Mouse (Mus musculus) heart, embryonic 11.5 days (tissue): ENCODE data around the gene Fam78b. TPM values are rescaled to one million over a fixed set of nuclear protein-coding genes. Genes with fewer than 3 reads are reported as not detected.

Source experiments
- ATAC-seq: fragments of 200-750 bp; cut with Nextera tagmentation; replicated peaks from 2 replicates; pipeline ENCODE4 v1.8.0; 2017; ENCODE audit warnings: moderate library complexity; ENCODE audit not compliant: insufficient number of reproducible peaks, low FRiP score, low TSS enrichment
- H3K27ac ChIP-seq: fragments of 300-500 bp; sonication (generic); 2 replicates; pipeline ENCODE4 v1.5.1; 2014; ENCODE audit warnings: mild to moderate bottlenecking, low read depth, low read length
- H3K27me3 ChIP-seq: fragments of 300-500 bp; sonication (generic); 2 replicates; pipeline ENCODE4 v1.6.1; 2014; ENCODE audit warnings: mild to moderate bottlenecking, low read length, mixed read lengths; ENCODE audit not compliant: control insufficient read depth, insufficient read depth
- H3K36me3 ChIP-seq: fragments of 300-500 bp; sonication (generic); 2 replicates; pipeline ENCODE4 v1.6.1; 2014; ENCODE audit warnings: mild to moderate bottlenecking, low read length, moderate library complexity, mixed read lengths; ENCODE audit not compliant: control insufficient read depth, insufficient read depth
- H3K4me1 ChIP-seq: fragments of 300-500 bp; sonication (generic); 2 replicates; pipeline ENCODE4 v1.6.1; 2014; ENCODE audit warnings: low read length; ENCODE audit not compliant: control insufficient read depth, insufficient read depth
- H3K4me2 ChIP-seq: fragments of 300-500 bp; sonication (generic); 2 replicates; pipeline ENCODE4 v1.6.1; 2014; ENCODE audit warnings: mild to moderate bottlenecking, moderate library complexity
- H3K4me3 ChIP-seq: fragments of 300-500 bp; sonication (generic); 2 replicates; pipeline ENCODE4 v1.5.1; 2014; ENCODE audit warnings: low read depth, low read length
- H3K9ac ChIP-seq: fragments of 300-500 bp; sonication (generic); 2 replicates; pipeline ENCODE4 v1.6.1; 2014; ENCODE audit warnings: mild to moderate bottlenecking, low read depth, low read length, moderate library complexity
- H3K9me3 ChIP-seq: fragments of 300-500 bp; sonication (generic); replicated peaks from 2 replicates; pipeline ENCODE4 v1.6.1; 2016; ENCODE audit warnings: low read length; ENCODE audit not compliant: control insufficient read depth
- WGBS: fragments of 180-500 bp; shearing (Covaris S2); extraction: QIAGEN DNeasy Blood & Tissue Kit; methylation state at CpG from one replicate; pipeline ENCODE4 v1.1.7; 2014; ENCODE audit not compliant: insufficient replicate concordance; 5-methylcytosine and 5-hydroxymethylcytosine counted together
- polyA plus RNA-seq: library from polyadenylated mRNA; unstranded; fragments of >200 nt; fragmentation: Nextera tagmentation; extraction: Ambion mirVana; gene quantifications from 2 replicates; pipeline ENCODE4 v1.2.1, GENCODE M21; 2014

Fam78b gene
- polyA plus RNA-seq, 1 experiment from 2014 or later = 0.60 TPM

DNA sequence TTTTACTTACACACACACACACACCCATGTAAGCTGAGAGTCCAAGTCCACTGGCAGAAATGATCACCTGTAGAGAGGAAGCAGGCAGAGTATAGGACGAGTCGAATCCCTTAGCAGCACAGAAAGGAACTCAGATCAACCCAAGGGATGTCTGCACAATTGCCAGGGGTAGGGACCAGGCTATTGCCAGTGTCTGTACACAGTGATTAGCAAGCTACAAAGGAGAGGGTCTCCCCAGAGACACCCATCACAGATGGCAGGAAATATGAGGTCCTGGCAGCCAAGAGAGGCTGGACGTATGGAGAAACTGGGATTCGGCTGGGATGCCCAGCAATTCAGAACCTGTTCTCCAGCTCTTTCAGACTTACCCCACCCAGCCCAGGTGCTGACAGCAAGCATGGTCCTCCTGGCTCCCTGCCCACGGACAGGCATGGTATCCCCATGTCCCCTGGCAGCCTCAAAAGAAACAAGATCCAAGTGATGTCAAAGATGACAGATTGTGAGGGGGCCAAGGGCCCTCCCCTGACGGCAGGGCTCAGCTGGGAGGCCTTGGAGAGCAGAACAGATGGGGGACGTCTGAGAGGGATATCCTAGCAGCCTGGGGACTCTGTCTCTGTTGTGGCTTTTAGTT, 12.1 kb downstream of the Fam78b start:
- Histone ChIP-seq H3K27ac (no peak overlapping the region), H3K9ac (no peak overlapping the region), H3K27me3 (no peaks in the 10 kb centered on the region), H3K4me3 (no peak overlapping the region), H3K9me3 (no peaks in the 10 kb centered on the region), H3K4me2 (no peak overlapping the region), H3K36me3 (no peaks in the 10 kb centered on the region), H3K4me1 (no peaks in the 10 kb centered on the region)
- 40% methylated on average over 7 of the region's 7 CpGs for WGBS
- no peak for ATAC-seq

DNA sequence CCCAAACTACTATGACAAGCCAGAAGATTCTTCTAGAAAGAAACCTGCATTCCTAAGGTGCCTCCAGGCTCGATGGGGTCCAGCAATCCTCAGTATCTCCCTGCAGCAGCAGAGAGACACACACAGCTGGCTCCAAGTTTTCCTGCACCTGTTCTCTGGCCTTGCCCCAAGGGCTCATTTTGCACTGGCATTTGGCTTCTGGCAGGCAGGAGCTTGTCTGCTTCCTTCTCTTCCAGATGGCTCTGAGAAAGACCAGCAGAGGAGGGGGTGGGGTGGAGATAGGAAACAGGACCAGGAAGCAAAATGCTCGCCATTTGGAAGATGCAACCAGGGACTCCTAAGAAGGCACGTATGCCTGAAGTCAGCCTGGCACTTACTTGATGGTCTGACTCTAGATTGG, 15.1 kb downstream of the Fam78b start:
- Histone ChIP-seq H3K9me3 (no peaks in the 10 kb centered on the region), H3K36me3 (no peaks in the 10 kb centered on the region), H3K9ac (no peak overlapping the region), H3K4me1 (no peaks in the 10 kb centered on the region), H3K27ac (no peak overlapping the region), H3K4me3 (no peak overlapping the region), H3K27me3 (no peaks in the 10 kb centered on the region), H3K4me2 (no peak overlapping the region)
- 59% methylated on average over 3 of the region's 3 CpGs for WGBS
- ATAC-seq = no peak

DNA sequence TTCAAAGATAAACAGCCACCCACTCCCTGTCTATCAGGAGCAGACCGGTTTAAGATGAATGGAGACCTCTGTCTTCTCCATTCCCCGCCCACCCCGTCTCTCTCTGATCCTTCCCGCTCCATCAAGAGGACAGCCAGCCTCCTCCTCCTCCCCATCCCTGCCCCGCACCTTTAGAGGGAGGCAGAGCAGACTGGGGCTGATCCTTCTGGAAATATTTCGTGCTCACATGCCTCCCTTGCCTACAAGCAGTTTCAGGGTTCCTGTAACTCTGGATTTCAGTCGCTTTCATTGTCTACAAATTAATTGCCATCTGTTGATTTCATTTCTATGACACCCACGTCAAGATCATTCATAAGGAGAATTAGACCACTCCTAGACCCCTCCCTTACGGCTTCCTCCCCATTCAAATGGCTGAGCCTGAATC, 20.8 kb downstream of the Fam78b start:
- Histone ChIP-seq H3K9ac (no peak overlapping the region), H3K4me3 (no peak overlapping the region), H3K36me3 (no peaks in the 10 kb centered on the region), H3K27ac (no peak overlapping the region), H3K4me2 (no peak overlapping the region), H3K27me3 (no peaks in the 10 kb centered on the region), H3K4me1 (no peaks in the 10 kb centered on the region), H3K9me3 (no peaks in the 10 kb centered on the region)
- WGBS = 47% methylated on average over 9 of the region's 9 CpGs
- no peak for ATAC-seq

DNA sequence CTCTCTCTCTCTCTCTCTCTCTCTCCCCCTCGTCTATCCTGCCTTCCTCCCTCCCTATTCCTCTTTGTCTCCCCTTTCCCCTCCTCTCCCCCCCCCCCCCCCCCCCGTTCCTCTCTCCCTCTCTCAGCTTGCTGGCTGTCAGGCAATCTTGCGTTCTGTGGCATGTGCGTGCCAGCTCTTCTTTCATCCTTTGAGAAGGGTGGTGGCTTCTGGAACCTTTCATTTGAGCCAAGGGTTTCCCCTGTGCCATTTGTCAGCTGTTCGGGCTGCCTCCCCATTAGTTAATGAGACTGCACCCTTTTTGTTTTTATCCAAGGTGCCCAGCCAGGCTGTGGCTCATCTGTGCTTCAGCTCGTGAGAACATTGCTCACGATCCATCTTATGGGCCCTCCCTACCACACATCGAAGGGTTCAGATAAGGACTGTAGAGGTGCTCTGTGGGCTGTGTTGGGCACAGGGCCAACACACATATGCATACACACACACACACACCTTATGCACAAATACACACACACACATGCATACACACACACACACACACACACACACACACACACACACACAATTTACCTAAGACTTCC, 21.4 kb downstream of the Fam78b start:
- Histone ChIP-seq H3K9ac (no peak overlapping the region), H3K4me2 (no peak overlapping the region), H3K27ac (no peak overlapping the region), H3K9me3 (no peaks in the 10 kb centered on the region), H3K4me1 (no peaks in the 10 kb centered on the region), H3K27me3 (no peaks in the 10 kb centered on the region), H3K4me3 (no peak overlapping the region), H3K36me3 (no peaks in the 10 kb centered on the region)
- WGBS = 57% methylated on average over 7 of the region's 8 CpGs
- no peak for ATAC-seq

DNA sequence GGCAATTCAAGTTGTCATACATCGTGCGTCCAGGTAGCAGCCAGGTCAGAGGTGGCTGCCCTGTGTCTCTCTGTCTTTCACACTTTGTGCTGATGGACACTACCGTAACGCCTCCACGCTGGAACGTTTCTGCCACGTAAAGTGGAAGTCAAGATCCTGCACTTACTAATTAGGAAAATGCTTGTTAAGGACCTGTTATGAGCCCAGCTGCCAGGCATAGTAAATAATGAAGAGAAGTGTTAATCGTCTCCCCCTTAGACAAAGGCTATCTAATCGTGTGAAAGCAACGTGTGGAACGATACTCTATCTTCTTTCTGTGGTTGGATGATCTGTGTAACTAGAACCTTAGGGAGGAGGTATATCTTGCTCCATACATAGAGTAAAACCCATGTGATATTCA, 22.6 kb downstream of the Fam78b start:
- H3K9ac ChIP-seq = no peak overlapping the region
- 84% methylated on average over 11 of the region's 11 CpGs for WGBS
- H3K27ac ChIP-seq = no peak overlapping the region
- no peaks in the 10 kb centered on the region for H3K4me1 ChIP-seq
- no peaks in the 10 kb centered on the region for H3K27me3 ChIP-seq
- H3K4me3 ChIP-seq = no peak overlapping the region
- H3K4me2 ChIP-seq = no peak overlapping the region
- H3K9me3 ChIP-seq = no peaks in the 10 kb centered on the region
- no peak for ATAC-seq
- no peaks in the 10 kb centered on the region for H3K36me3 ChIP-seq

DNA sequence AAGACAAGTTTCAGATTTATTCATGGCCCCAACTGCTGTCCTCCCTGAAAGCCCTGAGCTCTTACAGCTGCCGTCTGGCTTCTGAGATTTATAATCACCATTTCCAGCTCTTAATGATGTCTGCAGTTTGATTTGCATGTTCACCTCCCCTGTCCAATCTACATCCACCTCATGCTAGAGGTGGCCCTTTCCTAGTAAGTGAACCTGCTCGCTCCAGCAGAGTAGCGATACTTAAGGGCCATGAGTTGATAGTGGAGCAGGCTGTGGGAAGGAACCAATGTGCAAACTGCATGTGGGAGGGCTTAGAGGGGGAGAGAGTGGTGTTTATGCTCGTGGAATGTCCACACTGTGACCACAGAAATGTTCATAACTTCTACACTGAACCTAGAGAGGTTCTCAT, 23.7 kb downstream of the Fam78b start:
- no peaks in the 10 kb centered on the region for H3K9me3 ChIP-seq
- WGBS = 55% methylated on average over 4 of the region's 4 CpGs
- no peak overlapping the region for H3K27ac ChIP-seq
- no peak overlapping the region for H3K4me2 ChIP-seq
- no peak for ATAC-seq
- no peaks in the 10 kb centered on the region for H3K27me3 ChIP-seq
- H3K4me1 ChIP-seq = no peaks in the 10 kb centered on the region
- no peaks in the 10 kb centered on the region for H3K36me3 ChIP-seq
- H3K4me3 ChIP-seq = no peak overlapping the region
- H3K9ac ChIP-seq = no peak overlapping the region

DNA sequence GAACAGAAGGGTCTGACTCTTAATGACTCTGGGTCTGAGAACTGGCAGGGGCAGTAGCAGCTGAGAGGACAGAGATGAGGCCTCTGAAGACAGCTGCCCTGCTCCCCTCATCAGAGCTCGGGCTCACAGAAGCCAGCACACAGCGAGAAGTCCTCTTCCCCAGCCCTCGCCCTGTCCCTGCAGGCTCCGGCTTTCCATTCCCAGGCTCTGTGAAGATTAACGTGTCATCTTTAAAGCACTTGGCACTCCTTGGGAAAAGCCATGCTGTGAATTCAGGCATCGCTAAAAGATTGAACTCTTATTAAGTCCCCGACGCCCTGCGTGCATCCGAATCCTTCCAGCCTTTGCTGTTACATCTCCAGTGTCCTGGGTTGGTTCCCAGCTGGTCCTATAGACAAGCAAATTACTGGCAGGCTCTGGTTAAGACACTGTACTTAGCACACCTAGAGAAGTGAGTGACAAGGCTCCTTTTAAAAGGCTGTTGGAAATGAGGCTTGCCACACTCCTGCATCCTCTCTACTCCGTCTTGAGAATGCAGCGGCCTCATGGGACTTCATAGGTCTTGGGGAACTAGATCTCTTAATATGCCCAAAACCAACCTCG, 30.9 kb downstream of the Fam78b start:
- Histone ChIP-seq H3K4me3 (no peak overlapping the region), H3K27me3 (no peaks in the 10 kb centered on the region), H3K4me2 (no peak overlapping the region), H3K4me1 (no peaks in the 10 kb centered on the region), H3K36me3 (no peaks in the 10 kb centered on the region), H3K27ac (no peak overlapping the region), H3K9me3 (no peaks in the 10 kb centered on the region), H3K9ac (no peak overlapping the region)
- WGBS = 63% methylated on average over 13 of the region's 13 CpGs
- ATAC-seq = no peak

DNA sequence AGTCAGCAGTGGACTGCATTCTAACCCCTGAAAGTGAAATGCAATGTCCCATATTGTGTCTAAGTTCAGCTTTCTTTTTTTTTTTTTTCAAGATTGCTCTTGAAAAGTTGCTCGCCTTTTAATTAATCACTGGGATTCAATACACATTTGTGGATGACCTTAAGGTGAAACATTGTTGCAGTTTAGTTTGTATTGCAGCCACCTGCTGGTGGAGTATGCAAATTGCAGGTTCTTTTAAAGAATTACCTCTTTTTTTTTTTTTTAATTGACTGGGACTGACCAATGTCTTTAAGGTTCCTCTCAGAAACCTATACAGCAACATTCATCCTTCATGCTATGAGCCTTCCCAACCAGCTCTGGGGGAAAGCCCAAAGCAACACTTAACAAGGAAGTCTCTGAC, 33.2 kb downstream of the Fam78b start:
- no peak overlapping the region for H3K9ac ChIP-seq
- H3K9me3 ChIP-seq = no peaks in the 10 kb centered on the region
- H3K4me3 ChIP-seq = no peak overlapping the region
- no peak overlapping the region for H3K4me2 ChIP-seq
- no peak for ATAC-seq
- no peak overlapping the region for H3K27ac ChIP-seq
- H3K4me1 ChIP-seq = no peaks in the 10 kb centered on the region
- no peaks in the 10 kb centered on the region for H3K27me3 ChIP-seq
- H3K36me3 ChIP-seq = no peaks in the 10 kb centered on the region
- 64% methylated on average over 1 of the region's 1 CpGs for WGBS

DNA sequence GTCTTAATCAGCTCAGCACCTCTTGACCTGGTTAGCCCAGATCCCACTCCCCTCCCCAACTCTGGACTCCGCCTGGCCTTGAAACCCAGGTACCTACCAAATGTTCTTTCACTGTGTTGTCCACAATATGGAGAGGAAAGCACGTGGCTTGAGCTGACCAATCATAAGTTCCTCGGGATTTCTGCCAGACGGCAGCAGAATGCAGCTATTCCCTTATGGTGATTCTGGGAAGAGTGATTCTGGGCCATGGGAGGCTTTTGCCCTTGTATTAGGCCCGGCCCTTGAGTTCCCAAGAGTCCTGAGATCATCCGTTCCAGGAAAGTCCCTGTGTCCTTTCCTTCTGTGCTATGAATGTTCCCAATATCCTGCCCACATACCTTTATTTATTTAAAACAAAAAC, 41.3 kb downstream of the Fam78b start:
- no peak overlapping the region for H3K4me3 ChIP-seq
- H3K36me3 ChIP-seq = no peaks in the 10 kb centered on the region
- no peaks in the 10 kb centered on the region for H3K9me3 ChIP-seq
- H3K27ac ChIP-seq = no peak overlapping the region
- no peak overlapping the region for H3K9ac ChIP-seq
- 82% methylated on average over 6 of the region's 6 CpGs for WGBS
- no peak for ATAC-seq
- no peaks in the 10 kb centered on the region for H3K4me1 ChIP-seq
- H3K4me2 ChIP-seq = no peak overlapping the region
- no peaks in the 10 kb centered on the region for H3K27me3 ChIP-seq
